Mouse (Mus musculus): ENCODE results near the gene Ptprh. TPM values are rescaled to one million over a fixed set of nuclear protein-coding genes. Genes with fewer than 3 reads are reported as not detected.
A peak's percentile ranks its signal among the peaks of the same experiment; 100 is the strongest.

The Ptprh gene
- not detected in 2 replicates for polyA plus RNA-seq (2012)

DNA sequence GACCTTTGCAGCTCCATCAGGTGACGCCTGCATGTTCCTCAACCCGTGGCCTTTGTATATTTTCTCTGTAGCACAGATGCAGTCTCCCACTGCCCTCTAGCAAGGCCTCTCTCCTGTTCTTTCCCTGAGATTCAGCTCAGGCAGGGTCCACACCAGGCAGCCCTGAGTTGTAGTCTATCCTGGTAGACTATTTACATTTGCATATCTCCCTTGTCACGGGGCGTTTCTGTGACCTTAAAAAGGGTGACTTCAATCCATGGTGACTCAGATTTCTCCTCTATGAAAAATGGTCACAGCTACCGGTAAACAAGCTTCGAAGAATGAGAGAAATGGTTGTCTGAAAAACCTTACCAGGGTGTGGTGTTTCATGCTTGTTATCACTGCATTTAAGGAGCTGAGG, at the start of gene Ptprh:
Gene Ptprh, minus strand, starts transcription at position 169 of the 400 bp plus-strand sequence.
- no peak for TF ChIP-seq GATA1 (IDR thresholded peaks at IDR 0.05; ENCODE audit: low read length)

DNA sequence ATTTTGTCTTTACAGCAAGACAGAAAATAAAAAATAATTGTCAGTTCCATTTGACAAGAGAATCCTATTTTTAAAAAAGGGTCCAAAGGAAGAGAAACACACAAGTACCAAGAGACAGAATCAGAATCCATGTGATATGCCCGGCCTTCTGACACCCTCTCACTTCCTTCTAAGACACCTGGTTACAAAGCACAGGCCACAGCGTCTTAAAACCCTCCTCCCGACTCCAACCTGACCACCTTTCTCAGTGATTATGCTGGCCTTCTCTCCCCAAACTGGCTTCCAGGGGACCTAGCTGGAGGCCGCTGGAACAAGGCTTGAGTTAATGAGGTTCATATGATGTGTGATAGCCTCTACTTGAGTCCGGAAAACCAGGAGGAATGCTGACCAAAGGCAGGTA, 49.5 kb upstream of the Ptprh start:
- no peak for TF ChIP-seq GATA1 (IDR thresholded peaks at IDR 0.05; ENCODE audit: low read length)

DNA sequence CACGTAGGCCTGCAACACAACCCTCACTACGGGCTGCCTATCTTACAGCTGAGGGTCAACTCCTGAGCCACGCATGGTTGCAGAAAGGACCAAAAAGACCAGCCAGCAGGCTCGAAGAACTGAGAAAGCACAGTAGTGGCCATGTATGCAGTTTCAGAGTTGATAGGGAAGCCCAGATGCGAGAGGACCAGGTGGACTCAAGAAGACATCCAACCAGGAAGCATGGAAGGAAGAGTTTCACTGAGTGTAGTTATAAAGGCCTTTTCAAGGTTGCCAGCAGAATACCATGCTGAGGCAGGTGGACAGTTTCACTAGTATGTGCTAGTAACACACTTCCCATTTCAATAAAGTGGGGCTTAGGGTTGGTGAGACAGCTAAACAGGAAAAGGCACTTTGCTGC, 48.9 kb upstream of the Ptprh start:
- TF ChIP-seq GATA1 (IDR thresholded peaks at IDR 0.05; ENCODE audit: low read length) = no peak

DNA sequence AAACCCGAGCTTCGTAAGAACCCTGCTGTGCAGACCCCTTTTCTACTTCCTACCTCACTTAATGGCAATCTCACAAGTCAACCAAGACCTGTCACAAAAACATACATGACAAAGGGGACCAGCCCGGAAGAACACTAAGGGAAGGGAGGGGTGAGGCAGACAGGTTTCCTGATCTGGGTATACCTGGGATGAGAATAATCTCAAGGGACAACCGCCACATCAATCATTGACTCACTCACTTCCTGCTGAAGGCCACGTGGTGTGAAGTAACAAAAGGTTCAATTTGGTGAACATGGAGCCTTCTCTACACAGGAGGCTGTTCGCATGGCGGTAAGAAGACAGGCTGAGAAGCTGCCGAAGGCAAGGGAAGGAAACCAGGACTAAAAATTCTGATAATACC, 47.7 kb upstream of the Ptprh start:
- no peak for TF ChIP-seq GATA1 (IDR thresholded peaks at IDR 0.05; ENCODE audit: low read length)

DNA sequence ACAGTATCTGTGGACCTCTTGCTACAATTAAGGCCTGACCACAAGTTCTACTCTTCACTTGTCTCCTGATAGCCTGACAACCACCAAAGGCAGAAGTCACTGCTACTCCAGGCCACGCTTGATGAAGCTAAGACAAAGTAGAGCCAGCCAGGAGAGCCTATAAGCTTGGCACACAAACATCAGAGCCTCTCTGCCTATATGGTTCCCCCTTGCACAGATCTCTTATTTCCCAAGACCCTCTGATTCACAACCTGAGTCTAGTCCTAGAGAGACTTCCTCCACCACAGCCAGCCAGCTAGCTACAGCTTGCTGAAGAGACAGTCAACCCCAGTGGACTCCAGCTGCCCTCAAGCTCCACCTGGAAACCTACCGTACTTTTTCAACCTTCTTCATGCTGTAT, 44.2 kb upstream of the Ptprh start:
- no peak for TF ChIP-seq GATA1 (IDR thresholded peaks at IDR 0.05; ENCODE audit: low read length)

DNA sequence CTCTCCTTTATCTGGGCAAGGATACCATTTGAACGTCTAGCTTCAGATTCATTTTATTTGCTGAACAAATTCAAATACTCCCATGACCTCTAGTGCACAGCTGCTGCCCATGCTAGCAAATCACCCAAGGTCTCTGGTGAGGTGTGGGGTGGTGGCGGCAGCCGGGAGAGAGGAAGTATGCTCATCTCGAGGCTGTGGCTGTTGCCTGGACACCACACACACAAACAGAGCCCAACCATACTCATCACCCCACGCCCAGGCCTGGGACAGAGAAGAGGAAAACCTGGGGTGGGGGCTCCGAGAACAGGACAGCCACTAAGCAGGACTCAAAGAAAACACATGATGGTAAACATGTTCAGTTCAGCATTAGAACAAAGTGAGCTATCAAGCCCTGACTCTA, 43.5 kb upstream of the Ptprh start:
- TF ChIP-seq GATA1 (IDR thresholded peaks at IDR 0.05; ENCODE audit: low read length) = no peak

GRCm38 (mm10) chr7:4646806-4647205, 43.0 kb upstream of the Ptprh start:
- no peak for TF ChIP-seq GATA1 (IDR thresholded peaks at IDR 0.05; ENCODE audit: low read length)

DNA sequence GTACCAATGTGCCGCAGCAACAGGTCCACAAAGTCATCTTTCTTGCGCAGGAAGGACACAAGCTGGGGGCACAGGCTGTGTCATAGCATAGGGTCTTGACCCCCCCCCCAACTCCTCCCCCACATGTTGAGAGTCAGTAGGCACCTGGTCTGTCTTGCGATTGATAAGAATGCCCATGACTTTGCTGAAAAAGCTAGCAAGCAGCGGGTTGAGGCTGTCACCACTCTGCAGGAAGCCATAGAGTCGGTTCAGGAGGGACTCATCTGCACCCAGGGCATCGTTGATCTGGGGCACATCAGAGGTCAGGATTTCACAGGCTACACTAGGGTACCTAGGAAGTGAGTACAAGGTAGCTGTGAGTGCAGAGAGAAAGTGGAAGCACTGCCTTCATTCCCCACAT, 39.4 kb upstream of the Ptprh start:
- no peak for TF ChIP-seq GATA1 (IDR thresholded peaks at IDR 0.05; ENCODE audit: low read length)

GRCm38 (mm10) chr7:4641956-4642355, 38.1 kb upstream of the Ptprh start:
- no peak for TF ChIP-seq GATA1 (IDR thresholded peaks at IDR 0.05; ENCODE audit: low read length)

DNA sequence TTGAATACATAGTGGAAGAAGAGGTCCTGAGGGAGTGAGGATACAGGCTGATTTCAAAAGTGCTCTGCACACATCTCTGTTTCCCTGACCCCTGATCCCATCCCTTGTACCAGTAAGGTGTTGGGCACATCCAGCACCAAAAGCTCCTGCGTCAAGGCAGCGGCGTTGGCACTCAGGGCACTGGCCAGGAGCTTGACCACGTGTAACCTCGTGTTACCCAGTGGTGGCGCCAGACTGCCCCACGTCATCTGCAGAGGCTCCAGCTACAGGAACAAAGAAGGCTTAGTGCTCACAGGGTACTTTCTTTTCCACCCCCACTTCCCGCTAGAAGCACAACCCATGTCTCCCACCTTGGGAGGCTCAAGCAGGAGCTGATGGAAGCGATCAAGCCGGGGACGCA, 37.3 kb upstream of the Ptprh start:
- no peak for TF ChIP-seq GATA1 (IDR thresholded peaks at IDR 0.05; ENCODE audit: low read length)

DNA sequence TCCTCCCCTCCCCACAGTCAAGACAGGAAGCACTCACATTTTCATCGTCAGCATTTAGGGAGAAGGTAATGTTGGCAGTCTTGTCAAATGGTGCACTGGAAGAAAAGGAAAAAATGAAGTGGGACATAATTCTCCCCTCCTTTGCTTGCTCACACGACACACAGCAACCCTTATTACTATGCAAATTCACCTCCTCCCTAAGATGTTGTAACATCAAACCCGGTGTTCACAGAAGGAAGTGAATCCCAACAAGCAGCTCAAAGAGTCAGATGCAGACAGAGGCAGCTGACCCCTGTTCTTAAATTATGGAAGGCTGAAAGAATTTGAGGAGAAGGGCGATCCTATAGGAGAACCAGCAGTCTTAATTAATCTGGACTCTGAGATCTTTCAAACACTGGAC, 32.3 kb upstream of the Ptprh start:
- TF ChIP-seq GATA1 (IDR thresholded peaks at IDR 0.05; ENCODE audit: low read length) = no peak

DNA sequence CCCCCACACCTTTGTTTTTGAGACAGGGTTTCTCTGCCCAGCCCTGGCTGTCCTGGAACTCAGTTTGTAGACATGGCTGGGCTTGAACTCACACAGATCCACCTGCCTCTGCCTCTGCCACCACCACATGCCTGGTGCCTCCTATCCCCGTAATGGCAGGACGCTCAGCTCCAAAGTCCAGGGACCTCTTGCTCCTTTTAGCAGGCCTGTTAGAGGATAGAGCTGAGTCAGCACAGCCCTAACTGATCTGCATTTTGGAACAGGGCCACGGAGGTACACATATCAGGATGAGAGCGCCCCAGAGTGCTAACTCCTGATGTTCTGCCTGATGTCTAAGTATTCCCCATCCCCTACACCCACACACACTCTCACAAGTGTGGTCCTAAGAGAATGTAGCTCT, 27.2 kb upstream of the Ptprh start, which contains the start of gene Tmem86b:
Gene Tmem86b, minus strand, starts transcription at position 392 of the 400 bp plus-strand sequence.
- no peak for TF ChIP-seq GATA1 (IDR thresholded peaks at IDR 0.05; ENCODE audit: low read length)

DNA sequence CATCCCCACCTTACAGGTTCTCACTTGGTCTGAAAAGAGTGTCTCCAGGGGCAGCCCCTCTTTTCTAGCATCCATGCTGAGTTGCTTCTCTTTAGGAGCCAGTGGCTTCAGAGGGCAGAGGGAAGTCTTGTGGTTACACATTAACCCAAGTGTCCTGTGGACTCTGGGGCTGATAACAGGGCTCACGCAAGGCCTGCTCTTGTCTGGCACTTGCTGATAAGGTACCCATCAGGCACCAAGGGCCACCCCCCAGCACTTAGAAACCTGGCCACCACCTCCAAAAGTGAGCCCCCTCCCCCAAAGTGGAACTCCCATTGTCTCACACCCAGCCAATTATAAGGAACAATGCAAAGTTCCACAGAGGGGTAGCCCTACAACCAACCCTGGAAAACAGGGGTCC, 26.4 kb upstream of the Ptprh start:
- peak; percentile 98 for TF ChIP-seq GATA1 (IDR thresholded peaks at IDR 0.05; ENCODE audit: low read length)

- TF ChIP-seq GATA1 (IDR thresholded peaks at IDR 0.05; ENCODE audit: low read length) = no peak
Observed at GRCm38 (mm10) chr7:4629586-4629985, 25.7 kb upstream of the Ptprh start.

DNA sequence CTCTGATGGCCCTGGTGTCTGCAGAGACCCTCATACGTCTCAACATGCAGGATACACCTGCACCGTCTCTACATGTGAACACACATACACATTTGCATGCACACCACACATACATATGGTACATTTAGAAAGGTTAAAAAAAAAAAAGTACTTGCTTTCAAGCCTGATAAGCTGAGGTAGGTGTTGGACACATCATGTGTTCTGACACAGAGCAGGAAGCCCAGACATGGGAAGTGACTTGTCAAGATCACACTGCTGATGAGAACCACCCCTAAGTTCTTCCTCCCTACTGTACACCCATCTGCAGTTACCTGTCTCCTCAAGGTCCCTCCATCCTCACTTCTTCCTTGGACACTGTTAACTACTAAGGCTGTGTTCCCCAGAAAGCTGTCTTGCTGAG, 22.1 kb upstream of the Ptprh start:
- no peak for TF ChIP-seq GATA1 (IDR thresholded peaks at IDR 0.05; ENCODE audit: low read length)

- TF ChIP-seq GATA1 (IDR thresholded peaks at IDR 0.05; ENCODE audit: low read length) = no peak
Observed at GRCm38 (mm10) chr7:4624343-4624742, 20.5 kb upstream of the Ptprh start.

DNA sequence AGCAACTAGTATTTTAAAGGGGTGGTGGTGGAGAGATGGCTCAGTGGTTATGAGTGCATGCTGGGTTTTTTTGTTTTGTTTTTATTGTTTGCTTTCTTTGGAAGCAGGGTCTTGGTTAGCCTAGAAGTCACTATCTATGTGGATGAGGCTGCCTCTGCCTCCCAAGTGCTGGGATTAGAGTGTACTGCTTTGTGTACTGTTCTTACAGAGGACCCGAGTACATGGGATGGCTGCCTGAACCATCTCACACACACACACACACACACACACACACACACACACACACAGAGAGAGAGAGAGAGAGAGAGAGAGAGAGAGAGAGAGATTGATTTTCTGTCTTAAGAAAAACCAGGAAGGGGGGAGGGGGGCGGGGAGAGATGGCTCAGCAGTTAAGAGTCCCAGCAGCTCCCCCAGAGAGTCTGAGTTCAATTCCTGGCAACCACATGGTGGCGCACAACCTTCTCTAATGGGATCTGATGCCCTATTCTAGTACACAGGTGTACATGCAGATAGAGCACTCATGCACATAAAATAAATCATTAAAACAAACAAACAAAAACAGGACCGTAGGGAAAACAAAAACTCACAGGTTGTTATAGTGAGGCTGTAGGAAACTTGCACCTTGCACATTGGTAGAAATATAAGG, 19.8 kb upstream of the Ptprh start:
- no peak for TF ChIP-seq GATA1 (IDR thresholded peaks at IDR 0.05; ENCODE audit: low read length)

GRCm38 (mm10) chr7:4619979-4620378, 16.1 kb upstream of the Ptprh start:
- TF ChIP-seq GATA1 (IDR thresholded peaks at IDR 0.05; ENCODE audit: low read length) = no peak
